Mouse (Mus musculus) kidney, embryonic 14.5 days (tissue): ENCODE results near the gene Serpina7. TPM values are rescaled to one million over a fixed set of nuclear protein-coding genes. Genes with fewer than 3 reads are reported as not detected.

Source experiments
- ATAC-seq: fragments of 200-750 bp; cut with Nextera tagmentation; 2 replicates; pipeline ENCODE4 v1.8.0; 2017; ENCODE audit warnings: moderate number of reproducible peaks, mild to moderate bottlenecking, moderate TSS enrichment, moderate library complexity; ENCODE audit not compliant: low FRiP score, low TSS enrichment
- H3K27ac ChIP-seq: fragments of 300-500 bp; sonication (generic); 2 replicates; pipeline ENCODE4 v1.5.1; 2014; ENCODE audit warnings: low read depth, mild to moderate bottlenecking, low read length, moderate library complexity, mixed read lengths
- H3K27me3 ChIP-seq: fragments of 300-500 bp; sonication (generic); 2 replicates; pipeline ENCODE4 v1.6.1; 2014; ENCODE audit warnings: mild to moderate bottlenecking, low read length; ENCODE audit not compliant: control insufficient read depth, insufficient read depth
- H3K36me3 ChIP-seq: fragments of 300-500 bp; sonication (generic); 2 replicates; pipeline ENCODE4 v1.6.1; 2014; ENCODE audit warnings: low read length, mixed read lengths; ENCODE audit not compliant: control insufficient read depth, insufficient read depth
- H3K4me1 ChIP-seq: fragments of 300-500 bp; sonication (generic); 2 replicates; pipeline ENCODE4 v1.6.1; 2014; ENCODE audit warnings: low read length, mixed read lengths; ENCODE audit not compliant: control insufficient read depth, insufficient read depth
- H3K4me2 ChIP-seq: fragments of 300-500 bp; sonication (generic); replicated peaks from 2 replicates; pipeline ENCODE4 v1.6.1; 2014; ENCODE audit warnings: low read depth, mild to moderate bottlenecking, low read length
- H3K4me3 ChIP-seq: fragments of 300-500 bp; sonication (generic); 2 replicates; pipeline ENCODE4 v1.5.1; 2014; ENCODE audit warnings: mild to moderate bottlenecking, low read length
- H3K9ac ChIP-seq: fragments of 300-500 bp; sonication (generic); 2 replicates; pipeline ENCODE4 v1.6.1; 2014; ENCODE audit warnings: low read depth, mild to moderate bottlenecking, low read length, moderate library complexity
- H3K9me3 ChIP-seq: fragments of 300-500 bp; sonication (generic); 2 replicates; pipeline ENCODE4 v1.6.1; 2016; ENCODE audit warnings: low read length; ENCODE audit not compliant: control insufficient read depth
- WGBS: fragments of 180-500 bp; shearing (Covaris S2); extraction: QIAGEN DNeasy Blood & Tissue Kit; methylation state at CpG from one replicate; pipeline ENCODE4 v1.1.7; 2014; 5-methylcytosine and 5-hydroxymethylcytosine counted together
- polyA plus RNA-seq: library from polyadenylated mRNA; unstranded; fragments of >200 nt; fragmentation: Nextera tagmentation; extraction: Ambion mirVana; gene quantifications from 2 replicates; pipeline ENCODE4 v1.2.1, GENCODE M21; 2014

Serpina7 gene
- not detected in 2 replicates for polyA plus RNA-seq

- Histone ChIP-seq H3K4me3 (no peak within 1 kb of the TSS), H3K27me3 (no peaks in the 10 kb centered on the region), H3K4me1 (no peaks in the 10 kb centered on the region), H3K9ac (no peak within 1 kb of the TSS), H3K27ac (no peak within 1 kb of the TSS), H3K9me3 (no peaks in the 10 kb centered on the region), H3K36me3 (no peaks in the 10 kb centered on the region), H3K4me2 (no peak within 1 kb of the TSS)
- no peak for ATAC-seq
These were observed at the start of gene Serpina7 for GRCm38 (mm10) chrX:139085077-139085476. Serpina7 (minus strand) TSS chrX:139085236.

- Histone ChIP-seq H3K9ac (no peak overlapping the region), H3K4me3 (no peak overlapping the region), H3K36me3 (no peaks in the 10 kb centered on the region), H3K27ac (no peak overlapping the region), H3K9me3 (no peaks in the 10 kb centered on the region), H3K4me2 (no peak overlapping the region), H3K4me1 (no peaks in the 10 kb centered on the region), H3K27me3 (no peaks in the 10 kb centered on the region)
- ATAC-seq: no peak
- WGBS: 68% methylated on average over 4 of the region's 4 CpGs
These were observed 49.0 kb upstream of the Serpina7 start for GRCm38 (mm10) chrX:139134031-139134430.

GRCm38 (mm10) chrX:139097197-139097596, 12.2 kb upstream of the Serpina7 start:
- H3K4me2 ChIP-seq: no peak overlapping the region
- no peak overlapping the region for H3K9ac ChIP-seq
- no peaks in the 10 kb centered on the region for H3K9me3 ChIP-seq
- no peaks in the 10 kb centered on the region for H3K36me3 ChIP-seq
- H3K27ac ChIP-seq: no peak overlapping the region
- H3K4me3 ChIP-seq: no peak overlapping the region
- WGBS: 58% methylated on average over 1 of the region's 1 CpGs
- H3K27me3 ChIP-seq: no peaks in the 10 kb centered on the region; the same call in 1 of the 2 replicates
- ATAC-seq: no peak
- H3K4me1 ChIP-seq: no peaks in the 10 kb centered on the region

GRCm38 (mm10) chrX:139085943-139086342, 907 bp upstream of the Serpina7 start, which contains the start of gene 4930513O06Rik:
4930513O06Rik (plus strand) TSS chrX:139086243.
- Histone ChIP-seq H3K4me3 (no peak within 1 kb of the TSS), H3K9ac (no peak within 1 kb of the TSS), H3K4me2 (no peak within 1 kb of the TSS), H3K4me1 (no peaks in the 10 kb centered on the region), H3K27ac (no peak within 1 kb of the TSS), H3K36me3 (no peaks in the 10 kb centered on the region), H3K9me3 (no peaks in the 10 kb centered on the region), H3K27me3 (no peaks in the 10 kb centered on the region)
- no peak for ATAC-seq
- WGBS: 94% methylated on average over 1 of the region's 1 CpGs

GRCm38 (mm10) chrX:139078493-139078892, 6.5 kb downstream of the Serpina7 start:
- no peak overlapping the region for H3K9ac ChIP-seq
- no peaks in the 10 kb centered on the region for H3K4me1 ChIP-seq
- H3K27ac ChIP-seq: no peak overlapping the region
- ATAC-seq: no peak
- no peaks in the 10 kb centered on the region for H3K36me3 ChIP-seq
- H3K9me3 ChIP-seq: no peaks in the 10 kb centered on the region
- H3K4me2 ChIP-seq: no peak overlapping the region
- H3K27me3 ChIP-seq: no peaks in the 10 kb centered on the region
- 91% methylated on average over 2 of the region's 2 CpGs for WGBS
- H3K4me3 ChIP-seq: no peak overlapping the region

- no peaks in the 10 kb centered on the region for H3K4me1 ChIP-seq
- ATAC-seq: no peak
- H3K27ac ChIP-seq: no peak overlapping the region
- no peaks in the 10 kb centered on the region for H3K9me3 ChIP-seq
- no peak overlapping the region for H3K4me2 ChIP-seq
- no peak overlapping the region for H3K9ac ChIP-seq
- 88% methylated on average over 5 of the region's 5 CpGs for WGBS
- H3K36me3 ChIP-seq: no peaks in the 10 kb centered on the region
- H3K27me3 ChIP-seq: no peaks in the 10 kb centered on the region
- H3K4me3 ChIP-seq: no peak overlapping the region
These were observed 21.0 kb downstream of the Serpina7 start for GRCm38 (mm10) chrX:139064078-139064477.

GRCm38 (mm10) chrX:139053149-139053548, 31.9 kb downstream of the Serpina7 start:
- no peak for ATAC-seq
- H3K4me1 ChIP-seq: no peaks in the 10 kb centered on the region
- no peak overlapping the region for H3K27ac ChIP-seq
- WGBS: 81% methylated on average over 1 of the region's 1 CpGs
- H3K4me3 ChIP-seq: no peak overlapping the region
- H3K9ac ChIP-seq: no peak overlapping the region
- H3K9me3 ChIP-seq: no peaks in the 10 kb centered on the region
- H3K4me2 ChIP-seq: no peak overlapping the region
- no peaks in the 10 kb centered on the region for H3K27me3 ChIP-seq
- H3K36me3 ChIP-seq: no peaks in the 10 kb centered on the region

- Histone ChIP-seq H3K9me3 (no peaks in the 10 kb centered on the region), H3K4me1 (no peaks in the 10 kb centered on the region), H3K27ac (no peak overlapping the region), H3K27me3 (no peaks in the 10 kb centered on the region), H3K36me3 (no peaks in the 10 kb centered on the region), H3K9ac (no peak overlapping the region), H3K4me2 (no peak overlapping the region), H3K4me3 (no peak overlapping the region)
- peak; percentile 73; the same call in 1 of the 2 replicates for ATAC-seq
- WGBS: 76% methylated on average over 1 of the region's 1 CpGs
These were observed 33.1 kb downstream of the Serpina7 start for GRCm38 (mm10) chrX:139051976-139052375.

- 71% methylated on average over 1 of the region's 1 CpGs for WGBS
- Histone ChIP-seq H3K4me3 (no peak overlapping the region), H3K27ac (no peak overlapping the region), H3K9me3 (no peaks in the 10 kb centered on the region), H3K4me2 (no peak overlapping the region), H3K27me3 (no peaks in the 10 kb centered on the region; the same call in 1 of the 2 replicates), H3K4me1 (no peaks in the 10 kb centered on the region), H3K36me3 (no peaks in the 10 kb centered on the region), H3K9ac (no peak overlapping the region)
- ATAC-seq: no peak
These were observed 43.9 kb downstream of the Serpina7 start for GRCm38 (mm10) chrX:139041148-139041547.
